In genomic region chr4:135911531-135911930, GRCm38 (mm10) we compare ENCODE assay signal across 10 mouse cellular contexts. TPM values are rescaled to one million over a fixed set of nuclear protein-coding genes. Genes with fewer than 3 reads are reported as not detected.
A peak's percentile ranks its signal among the peaks of the same experiment; 100 is the strongest.
DNase-seq lines count a peak whose midpoint lies in the region; ATAC-seq lines count a peak whose summit lies in the region.
"Had no signal": no experiment of that assay in that cellular context is flagged by ENCODE, and none has a peak within 500 bp of the region (broad histone marks: within the 10 kb centered on the region; RNA-seq: fewer than 3 reads in every experiment).

No protein-coding gene starts in this region.

- ATAC-seq in heart, embryonic 12.5 days (ENCODE audit: insufficient number of reproducible peaks, low FRiP score): peak; percentile 33; the same call in 1 of the 2 replicates
- no peak for ATAC-seq in kidney, embryonic 15.5 days (replicated peaks; ENCODE audit: low FRiP score)
- peak; percentile 57; the same call in 1 of the 2 replicates for ATAC-seq in lung, embryonic 16.5 days (ENCODE audit: low read depth)
- ATAC-seq in granulocyte monocyte progenitor cell, adult 5-6 weeks (replicated peaks; ENCODE audit: poor library complexity, severe bottlenecking): no peak
- ATAC-seq in frontal cortex, adult (ENCODE audit: low TSS enrichment): no peak
- ATAC-seq: forebrain, embryonic 13.5 days had no signal

- no peaks in the 10 kb centered on the region for H3K27me3 ChIP-seq in heart, embryonic 12.5 days (replicated peaks)
- H3K27me3 ChIP-seq in kidney, embryonic 15.5 days: no peaks in the 10 kb centered on the region
- no peaks in the 10 kb centered on the region for H3K27me3 ChIP-seq in lung, embryonic 16.5 days (ENCODE audit: control insufficient read depth, insufficient read depth, low read depth, low read length)
- H3K27me3 ChIP-seq: forebrain, embryonic 13.5 days had no signal

- no peaks in the 10 kb centered on the region for H3K9me3 ChIP-seq in heart, embryonic 12.5 days (replicated peaks)
- H3K9me3 ChIP-seq in kidney, embryonic 15.5 days (replicated peaks): no peaks in the 10 kb centered on the region
- no peaks in the 10 kb centered on the region for H3K9me3 ChIP-seq in lung, embryonic 16.5 days (ENCODE audit: control insufficient read depth, low read length)
- H3K9me3 ChIP-seq: forebrain, embryonic 13.5 days had no signal

- H3K4me2 ChIP-seq in heart, embryonic 12.5 days: no peak overlapping the region
- no peak overlapping the region for H3K4me2 ChIP-seq in kidney, embryonic 15.5 days
- H3K4me2 ChIP-seq in lung, embryonic 16.5 days (ENCODE audit: low read depth, low read length): no peak overlapping the region
- H3K4me2 ChIP-seq: forebrain, embryonic 13.5 days had no signal

- no peak overlapping the region for H3K9ac ChIP-seq in heart, embryonic 12.5 days
- no peak overlapping the region for H3K9ac ChIP-seq in kidney, embryonic 15.5 days
- no peak overlapping the region for H3K9ac ChIP-seq in lung, embryonic 16.5 days (ENCODE audit: low read length)
- H3K9ac ChIP-seq: forebrain, embryonic 13.5 days had no signal

- intact Hi-C loops in heart, postnatal 25 days (cut with DNase I): no loop called here

- H3K4me1 ChIP-seq in heart, embryonic 12.5 days (replicated peaks): peaks cover 10% of the 10 kb centered on the region
- H3K4me1 ChIP-seq in kidney, embryonic 15.5 days: no peaks in the 10 kb centered on the region
- no peaks in the 10 kb centered on the region; the same call in 1 of the 2 replicates for H3K4me1 ChIP-seq in lung, embryonic 16.5 days (replicated peaks; ENCODE audit: control insufficient read depth, insufficient read depth, low read length)

- H3K27ac ChIP-seq in heart, embryonic 12.5 days (ENCODE audit: poor library complexity, severe bottlenecking): no peak overlapping the region
- peak overlapping the region; percentile 34; the same call in 1 of the 2 replicates for H3K27ac ChIP-seq in kidney, embryonic 15.5 days
- H3K27ac ChIP-seq in lung, embryonic 16.5 days (ENCODE audit: low read length): peak overlapping the region; percentile 46
- H3K27ac ChIP-seq: forebrain, embryonic 13.5 days had no signal

- 58% methylated on average over 7 of the region's 7 CpGs for WGBS in heart, embryonic 12.5 days
- 55% methylated on average over 7 of the region's 7 CpGs for WGBS in kidney, embryonic 15.5 days
- WGBS in lung, embryonic 16.5 days: 59% methylated on average over 7 of the region's 7 CpGs

- no peak for DNase-seq in heart, postnatal 25 days (ENCODE audit: low spot score)
- peak; percentile 74 for DNase-seq in CD4-positive, CD25-positive, alpha-beta regulatory T cell, adult 2 months (ENCODE audit: low read depth, low spot score)
- no peak for DNase-seq in left cerebral cortex, adult 11 months (ENCODE audit: low spot score)
- DNase-seq: adrenal gland, postnatal 25 days had no signal

- no peaks in the 10 kb centered on the region for H3K36me3 ChIP-seq in heart, embryonic 12.5 days
- no peaks in the 10 kb centered on the region for H3K36me3 ChIP-seq in kidney, embryonic 15.5 days
- no peaks in the 10 kb centered on the region for H3K36me3 ChIP-seq in lung, embryonic 16.5 days (ENCODE audit: control insufficient read depth, insufficient read depth, low read length)

- no peak overlapping the region for H3K4me3 ChIP-seq in heart, embryonic 12.5 days
- no peak overlapping the region for H3K4me3 ChIP-seq in kidney, embryonic 15.5 days (replicated peaks)
- H3K4me3 ChIP-seq in lung, embryonic 16.5 days (ENCODE audit: low read length): no peak overlapping the region
- H3K4me3 ChIP-seq: forebrain, embryonic 13.5 days had no signal

RNA-seq across cellular contexts. Expression of gene Fuca1, which starts 9.0 kb away (rescaled TPM):
- 36.4 and 41.7 TPM in 2 replicates for polyA plus RNA-seq in heart, embryonic 12.5 days (2016; fragmentation: Nextera tagmentation; extraction: Ambion mirVana)
- 10 to 100 TPM; 27.4 to 29.0 TPM for total RNA-seq in heart, postnatal 25 days (2021)
- polyA plus RNA-seq in kidney, embryonic 15.5 days (2015; fragmentation: Nextera tagmentation; extraction: Ambion mirVana): 70.1 and 71.8 TPM in 2 replicates
- 76.4 and 94.8 TPM in 2 replicates for polyA plus RNA-seq in lung, embryonic 16.5 days (2015; fragmentation: Nextera tagmentation; extraction: Ambion mirVana)
- total RNA-seq in granulocyte monocyte progenitor cell, adult 5-6 weeks (2014; fragmentation: Nextera tagmentation): 62.1 and 116 TPM in 2 replicates
- total RNA-seq in granulocyte monocyte progenitor cell, adult 5-6 weeks (2017): 68.2 and 68.6 TPM in 2 replicates

RNA-seq across cellular contexts. Expression of gene Cnr2, which starts 16.3 kb away (rescaled TPM):
- 0.46 and 0.70 TPM in 2 replicates for polyA plus RNA-seq in heart, embryonic 12.5 days (2016; fragmentation: Nextera tagmentation; extraction: Ambion mirVana)
- total RNA-seq in heart, postnatal 25 days (2021): under 1 TPM; 0.34 to 0.36 TPM
- 0.64 and 0.95 TPM in 2 replicates for polyA plus RNA-seq in kidney, embryonic 15.5 days (2015; fragmentation: Nextera tagmentation; extraction: Ambion mirVana)
- polyA plus RNA-seq in lung, embryonic 16.5 days (2015; fragmentation: Nextera tagmentation; extraction: Ambion mirVana): 1.3 TPM in 2 replicates
- 4.5 and 6.0 TPM in 2 replicates for total RNA-seq in granulocyte monocyte progenitor cell, adult 5-6 weeks (2014; fragmentation: Nextera tagmentation)
- total RNA-seq in granulocyte monocyte progenitor cell, adult 5-6 weeks (2017): 4.0 and 5.1 TPM in 2 replicates

RNA-seq across cellular contexts. Expression of gene Hmgcl, which starts 34.7 kb away (rescaled TPM):
- polyA plus RNA-seq in heart, embryonic 12.5 days (2016; fragmentation: Nextera tagmentation; extraction: Ambion mirVana): 70.4 and 74.5 TPM in 2 replicates
- 10 to 100 TPM; 71.5 to 74.8 TPM for total RNA-seq in heart, postnatal 25 days (2021)
- polyA plus RNA-seq in kidney, embryonic 15.5 days (2015; fragmentation: Nextera tagmentation; extraction: Ambion mirVana): 77.2 and 80.2 TPM in 2 replicates
- 73.0 and 76.9 TPM in 2 replicates for polyA plus RNA-seq in lung, embryonic 16.5 days (2015; fragmentation: Nextera tagmentation; extraction: Ambion mirVana)
- 51.5 and 61.2 TPM in 2 replicates for total RNA-seq in granulocyte monocyte progenitor cell, adult 5-6 weeks (2014; fragmentation: Nextera tagmentation)
- 36.6 and 40.8 TPM in 2 replicates for total RNA-seq in granulocyte monocyte progenitor cell, adult 5-6 weeks (2017)

RNA-seq across cellular contexts. Expression of gene Pnrc2, which starts 37.9 kb away (rescaled TPM):
- 124 and 131 TPM in 2 replicates for polyA plus RNA-seq in heart, embryonic 12.5 days (2016; fragmentation: Nextera tagmentation; extraction: Ambion mirVana)
- total RNA-seq in heart, postnatal 25 days (2021): 10 to 100 TPM; 57.7 to 67.0 TPM
- 194 and 213 TPM in 2 replicates for polyA plus RNA-seq in kidney, embryonic 15.5 days (2015; fragmentation: Nextera tagmentation; extraction: Ambion mirVana)
- polyA plus RNA-seq in lung, embryonic 16.5 days (2015; fragmentation: Nextera tagmentation; extraction: Ambion mirVana): 217 and 224 TPM in 2 replicates
- 65.4 and 67.9 TPM in 2 replicates for total RNA-seq in granulocyte monocyte progenitor cell, adult 5-6 weeks (2014; fragmentation: Nextera tagmentation)
- total RNA-seq in granulocyte monocyte progenitor cell, adult 5-6 weeks (2017): 159 and 192 TPM in 2 replicates

RNA-seq across cellular contexts. Expression of gene Gale, which starts 52.0 kb away (rescaled TPM):
- polyA plus RNA-seq in heart, embryonic 12.5 days (2016; fragmentation: Nextera tagmentation; extraction: Ambion mirVana): 27.6 and 28.8 TPM in 2 replicates
- total RNA-seq in heart, postnatal 25 days (2021): 1 to 10 TPM; 1.8 to 2.5 TPM
- polyA plus RNA-seq in kidney, embryonic 15.5 days (2015; fragmentation: Nextera tagmentation; extraction: Ambion mirVana): 35.2 and 36.7 TPM in 2 replicates
- polyA plus RNA-seq in lung, embryonic 16.5 days (2015; fragmentation: Nextera tagmentation; extraction: Ambion mirVana): 41.7 and 48.4 TPM in 2 replicates
- 6.3 and 11.1 TPM in 2 replicates for total RNA-seq in granulocyte monocyte progenitor cell, adult 5-6 weeks (2014; fragmentation: Nextera tagmentation)
- 5.0 and 5.3 TPM in 2 replicates for total RNA-seq in granulocyte monocyte progenitor cell, adult 5-6 weeks (2017)

Comparison
In these comparisons a context has a peak if more than half of its experiments do, and no peak if none do; other contexts are left out.
1. ATAC-seq: peak in heart, embryonic 12.5 days (single experiment) and lung, embryonic 16.5 days (single experiment); none in kidney, embryonic 15.5 days (single experiment), granulocyte monocyte progenitor cell, adult 5-6 weeks (single experiment) and frontal cortex, adult (single experiment).